Mouse (Mus musculus): ENCODE results near the gene Dgki. TPM values are rescaled to one million over a fixed set of nuclear protein-coding genes. Genes with fewer than 3 reads are reported as not detected.

Dgki gene
- polyA plus RNA-seq, 1 experiment: 2.0 TPM

DNA sequence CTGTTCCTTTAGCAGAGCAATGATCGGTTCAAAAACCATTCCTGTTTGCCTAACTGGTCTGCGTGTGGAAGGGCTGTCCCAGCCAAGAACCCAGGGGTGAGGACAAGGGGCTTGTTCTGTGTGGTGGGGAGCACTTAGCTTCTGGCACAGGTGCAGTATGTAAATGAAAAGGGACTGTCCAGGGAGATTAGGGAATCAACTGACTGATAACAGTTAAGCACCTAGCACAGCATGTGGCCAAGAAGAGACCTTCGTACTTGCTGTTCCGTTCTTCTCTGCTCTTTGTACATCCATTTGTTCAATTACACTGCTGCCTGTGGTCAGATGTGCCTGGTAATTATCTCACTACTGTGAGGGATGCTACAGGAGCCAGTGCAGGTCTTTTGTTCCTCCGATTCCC lies 248.3 kb downstream of the Dgki start:
- Histone ChIP-seq H3K4me3 (ENCODE audit: low read depth, low read length) (no peak overlapping the region), H3K27me3 (ENCODE audit: control insufficient read depth, insufficient read depth, low read length, poor library complexity, severe bottlenecking) (no peaks in the 10 kb centered on the region), H3K9ac (ENCODE audit: low read depth, poor library complexity, severe bottlenecking) (no peak overlapping the region), H3K4me1 (ENCODE audit: control insufficient read depth, insufficient read depth, low read length) (no peaks in the 10 kb centered on the region), H3K36me3 (ENCODE audit: control insufficient read depth, insufficient read depth, low read length, poor library complexity, severe bottlenecking) (no peaks in the 10 kb centered on the region; the same call in 1 of the 2 replicates), H3K27ac (ENCODE audit: insufficient read depth, low read length) (no peak overlapping the region), H3K9me3 (replicated peaks; ENCODE audit: control insufficient read depth, insufficient read depth, low read length, poor library complexity, severe bottlenecking) (no peaks in the 10 kb centered on the region)
- TF ChIP-seq CTCF (IDR thresholded peaks at IDR 0.05; ENCODE audit: low read depth, low read length) (no peak), POLR2A (IDR thresholded peaks at IDR 0.05; ENCODE audit: insufficient read depth, low read length) (no peak), EP300 (IDR thresholded peaks at IDR 0.05; ENCODE audit: insufficient read depth, low read depth, low read length) (no peak)

DNA sequence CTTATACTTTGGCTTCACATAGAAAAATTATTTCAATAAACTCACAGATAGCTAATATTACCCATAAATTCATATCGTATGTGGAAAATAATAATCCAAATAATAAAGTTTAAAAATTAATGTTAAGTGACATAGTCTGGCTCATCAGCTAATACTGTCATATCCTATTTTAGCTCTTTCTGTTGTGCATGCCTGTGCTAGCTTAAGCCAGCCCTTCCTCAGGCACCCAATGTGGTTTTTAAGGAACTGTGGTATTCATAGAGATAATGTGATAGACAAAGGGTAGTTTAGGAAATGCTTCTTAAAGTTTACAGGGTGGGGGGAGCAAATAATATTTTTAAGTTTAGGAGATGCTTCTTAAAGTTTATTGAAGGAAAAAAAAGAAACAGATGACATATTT lies 248.8 kb downstream of the Dgki start:
- Histone ChIP-seq H3K9ac (ENCODE audit: low read depth, poor library complexity, severe bottlenecking) (no peak overlapping the region), H3K27ac (ENCODE audit: insufficient read depth, low read length) (no peak overlapping the region), H3K36me3 (ENCODE audit: control insufficient read depth, insufficient read depth, low read length, poor library complexity, severe bottlenecking) (no peaks in the 10 kb centered on the region; the same call in 1 of the 2 replicates), H3K27me3 (ENCODE audit: control insufficient read depth, insufficient read depth, low read length, poor library complexity, severe bottlenecking) (no peaks in the 10 kb centered on the region), H3K4me1 (ENCODE audit: control insufficient read depth, insufficient read depth, low read length) (no peaks in the 10 kb centered on the region), H3K9me3 (replicated peaks; ENCODE audit: control insufficient read depth, insufficient read depth, low read length, poor library complexity, severe bottlenecking) (no peaks in the 10 kb centered on the region), H3K4me3 (ENCODE audit: low read depth, low read length) (no peak overlapping the region)
- TF ChIP-seq EP300 (IDR thresholded peaks at IDR 0.05; ENCODE audit: insufficient read depth, low read depth, low read length) (no peak), CTCF (IDR thresholded peaks at IDR 0.05; ENCODE audit: low read depth, low read length) (no peak), POLR2A (IDR thresholded peaks at IDR 0.05; ENCODE audit: insufficient read depth, low read length) (no peak)

DNA sequence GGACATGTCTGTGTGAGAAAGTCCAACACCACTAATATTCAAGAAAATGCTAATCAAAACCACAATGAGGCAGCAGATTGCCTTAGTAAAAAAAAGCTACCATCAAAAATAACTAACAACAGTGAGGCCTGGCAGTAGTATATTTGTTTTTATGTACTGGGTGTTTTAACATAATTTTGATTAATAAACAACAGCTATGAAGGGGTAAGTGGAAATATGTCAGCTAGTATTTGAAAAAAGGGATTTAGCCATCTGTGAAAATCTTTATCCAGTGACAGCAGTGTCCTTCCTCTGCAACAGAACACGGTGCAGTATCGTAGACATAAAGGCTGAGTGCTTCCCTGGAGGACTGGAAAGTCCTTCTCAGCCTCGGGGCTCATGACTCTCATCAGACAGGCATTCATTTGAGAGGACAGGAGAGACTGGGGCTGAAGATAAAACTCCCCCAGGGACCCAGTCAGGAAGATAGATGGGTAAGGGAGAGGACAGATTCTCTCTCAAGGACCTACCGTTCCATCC lies 252.3 kb downstream of the Dgki start:
- H3K36me3 ChIP-seq (ENCODE audit: control insufficient read depth, insufficient read depth, low read length, poor library complexity, severe bottlenecking): no peaks in the 10 kb centered on the region
- no peaks in the 10 kb centered on the region for H3K9me3 ChIP-seq (replicated peaks; ENCODE audit: control insufficient read depth, insufficient read depth, low read length, poor library complexity, severe bottlenecking)
- H3K4me3 ChIP-seq (ENCODE audit: low read depth, low read length): no peak overlapping the region
- no peaks in the 10 kb centered on the region for H3K27me3 ChIP-seq (ENCODE audit: control insufficient read depth, insufficient read depth, low read length, poor library complexity, severe bottlenecking)
- H3K9ac ChIP-seq (ENCODE audit: low read depth, poor library complexity, severe bottlenecking): no peak overlapping the region
- no peak for TF ChIP-seq EP300 (IDR thresholded peaks at IDR 0.05; ENCODE audit: insufficient read depth, low read depth, low read length)
- no peaks in the 10 kb centered on the region for H3K4me1 ChIP-seq (ENCODE audit: control insufficient read depth, insufficient read depth, low read length)
- no peak overlapping the region for H3K27ac ChIP-seq (ENCODE audit: insufficient read depth, low read length)

DNA sequence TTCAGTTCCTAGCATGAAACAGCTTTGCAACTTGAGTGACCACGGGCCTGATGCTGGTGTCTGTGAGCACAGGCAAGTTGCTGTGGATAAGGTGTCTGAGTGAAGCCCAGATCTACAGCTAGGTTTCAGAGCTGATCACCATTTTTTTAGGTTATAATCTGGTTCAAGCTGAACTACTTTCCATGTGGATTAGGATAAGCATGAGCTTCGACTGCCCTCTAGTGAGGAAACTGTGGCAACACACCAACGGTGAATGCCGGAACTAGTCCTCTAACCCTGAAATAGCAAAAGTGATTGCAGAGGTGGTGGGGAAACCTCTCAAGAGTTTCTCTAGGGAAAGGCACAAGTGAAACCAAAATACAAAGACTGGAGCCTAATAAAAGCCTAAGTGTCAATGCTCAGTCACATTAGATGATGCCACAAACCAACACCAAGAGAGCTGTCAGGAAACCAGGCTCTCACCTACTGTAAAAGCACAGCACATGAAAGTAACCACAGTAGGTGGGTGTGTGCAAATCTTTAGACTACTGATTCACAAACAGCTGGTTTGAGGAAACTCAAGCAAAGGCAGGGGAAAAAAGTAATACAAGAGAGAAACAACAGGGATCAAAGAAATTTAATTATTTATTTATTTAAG lies 253.7 kb downstream of the Dgki start:
- TF ChIP-seq POLR2A (IDR thresholded peaks at IDR 0.05; ENCODE audit: insufficient read depth, low read length) (no peak), CTCF (IDR thresholded peaks at IDR 0.05; ENCODE audit: low read depth, low read length) (no peak), EP300 (IDR thresholded peaks at IDR 0.05; ENCODE audit: insufficient read depth, low read depth, low read length) (no peak)
- no peaks in the 10 kb centered on the region for H3K4me1 ChIP-seq (ENCODE audit: control insufficient read depth, insufficient read depth, low read length)
- H3K9me3 ChIP-seq (replicated peaks; ENCODE audit: control insufficient read depth, insufficient read depth, low read length, poor library complexity, severe bottlenecking): no peaks in the 10 kb centered on the region
- H3K27me3 ChIP-seq (ENCODE audit: control insufficient read depth, insufficient read depth, low read length, poor library complexity, severe bottlenecking): no peaks in the 10 kb centered on the region
- H3K27ac ChIP-seq (ENCODE audit: insufficient read depth, low read length): no peak overlapping the region
- H3K4me3 ChIP-seq (ENCODE audit: low read depth, low read length): no peak overlapping the region
- H3K36me3 ChIP-seq (ENCODE audit: control insufficient read depth, insufficient read depth, low read length, poor library complexity, severe bottlenecking): no peaks in the 10 kb centered on the region
- H3K9ac ChIP-seq (ENCODE audit: low read depth, poor library complexity, severe bottlenecking): no peak overlapping the region

DNA sequence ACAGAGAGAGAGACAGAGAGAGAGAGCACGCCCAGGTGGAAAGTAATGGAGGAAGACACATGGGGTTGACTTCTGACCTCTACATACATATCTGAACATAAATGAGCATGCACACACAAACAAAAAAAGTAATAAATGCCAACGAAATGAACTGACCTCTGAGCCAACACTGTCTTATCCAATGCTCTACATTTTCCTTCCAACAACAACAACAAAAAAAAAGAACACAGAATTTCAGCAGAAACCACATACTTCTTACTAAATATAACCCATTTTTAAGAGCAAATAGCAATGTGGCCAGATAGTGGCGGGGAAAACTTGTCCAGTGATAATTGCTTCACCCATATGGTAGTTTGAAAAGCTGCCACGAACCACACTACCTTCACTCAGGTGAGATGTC lies 255.2 kb downstream of the Dgki start:
- Histone ChIP-seq H3K27ac (ENCODE audit: insufficient read depth, low read length) (no peak overlapping the region), H3K36me3 (ENCODE audit: control insufficient read depth, insufficient read depth, low read length, poor library complexity, severe bottlenecking) (no peaks in the 10 kb centered on the region), H3K27me3 (ENCODE audit: control insufficient read depth, insufficient read depth, low read length, poor library complexity, severe bottlenecking) (no peaks in the 10 kb centered on the region), H3K9ac (ENCODE audit: low read depth, poor library complexity, severe bottlenecking) (no peak overlapping the region), H3K9me3 (replicated peaks; ENCODE audit: control insufficient read depth, insufficient read depth, low read length, poor library complexity, severe bottlenecking) (no peaks in the 10 kb centered on the region), H3K4me3 (ENCODE audit: low read depth, low read length) (no peak overlapping the region), H3K4me1 (ENCODE audit: control insufficient read depth, insufficient read depth, low read length) (no peaks in the 10 kb centered on the region)
- TF ChIP-seq EP300 (IDR thresholded peaks at IDR 0.05; ENCODE audit: insufficient read depth, low read depth, low read length) (no peak), CTCF (IDR thresholded peaks at IDR 0.05; ENCODE audit: low read depth, low read length) (no peak), POLR2A (IDR thresholded peaks at IDR 0.05; ENCODE audit: insufficient read depth, low read length) (no peak)

DNA sequence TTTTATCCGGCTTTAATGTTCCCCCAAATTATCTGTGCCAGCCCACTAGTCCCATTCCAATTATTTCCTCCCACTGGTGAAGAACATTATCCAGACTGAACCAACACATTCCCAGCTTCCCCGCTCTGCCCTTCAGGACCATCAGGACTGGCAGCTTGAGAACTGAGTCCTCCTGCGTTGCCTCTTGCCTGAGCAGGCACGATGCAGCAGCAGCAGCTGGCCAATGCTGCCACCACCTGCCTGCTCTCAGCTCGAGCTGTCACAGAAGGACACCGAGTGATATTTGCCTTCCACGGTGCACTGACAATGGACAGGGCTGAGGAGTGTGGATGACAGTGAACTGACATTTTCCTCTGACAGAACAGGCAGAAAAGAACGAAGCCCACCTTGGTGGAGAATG lies 261.5 kb downstream of the Dgki start:
- Histone ChIP-seq H3K27ac (ENCODE audit: insufficient read depth, low read length) (no peak overlapping the region), H3K9ac (ENCODE audit: low read depth, poor library complexity, severe bottlenecking) (no peak overlapping the region)

More for the DNA sequence above, 261.5 kb downstream of the Dgki start:
- Histone ChIP-seq H3K4me3 (ENCODE audit: low read depth, low read length) (no peak overlapping the region), H3K4me1 (ENCODE audit: control insufficient read depth, insufficient read depth, low read length) (no peaks in the 10 kb centered on the region), H3K27me3 (ENCODE audit: control insufficient read depth, insufficient read depth, low read length, poor library complexity, severe bottlenecking) (no peaks in the 10 kb centered on the region), H3K36me3 (ENCODE audit: control insufficient read depth, insufficient read depth, low read length, poor library complexity, severe bottlenecking) (no peaks in the 10 kb centered on the region), H3K9me3 (replicated peaks; ENCODE audit: control insufficient read depth, insufficient read depth, low read length, poor library complexity, severe bottlenecking) (no peaks in the 10 kb centered on the region)
- TF ChIP-seq CTCF (IDR thresholded peaks at IDR 0.05; ENCODE audit: low read depth, low read length): peak; percentile 2
- TF ChIP-seq EP300 (IDR thresholded peaks at IDR 0.05; ENCODE audit: insufficient read depth, low read depth, low read length): no peak
- no peak for TF ChIP-seq POLR2A (IDR thresholded peaks at IDR 0.05; ENCODE audit: insufficient read depth, low read length)
